Mouse (Mus musculus): ENCODE results near the gene Mettl7a3. TPM values are rescaled to one million over a fixed set of nuclear protein-coding genes. Genes with fewer than 3 reads are reported as not detected.

Mettl7a3 gene
- total and polyA plus RNA-seq, 3 experiments = 0.33 TPM; not detected in 2

DNA sequence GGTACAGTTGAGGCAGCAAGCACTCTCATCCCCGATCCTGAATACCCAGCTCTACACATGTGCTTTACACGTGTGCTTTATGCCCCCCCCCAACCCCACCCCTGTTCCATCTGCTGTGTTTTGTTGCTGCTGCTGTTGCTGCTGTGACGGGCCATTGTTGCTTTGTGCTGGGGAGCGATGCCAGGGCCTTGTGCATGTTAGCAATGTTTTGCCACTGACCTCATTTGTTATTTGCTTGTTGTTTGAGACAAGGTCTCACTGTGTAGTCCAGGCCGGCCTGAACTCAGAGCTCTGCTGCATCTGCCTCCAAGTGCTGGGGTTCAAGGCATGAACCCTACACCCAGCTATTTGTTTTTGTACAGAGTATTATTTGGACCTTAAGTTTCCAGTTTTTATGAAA, 43.9 kb upstream of the Mettl7a3 start:
- H3K4me1 ChIP-seq (ENCODE audit: control insufficient read depth in 1 of 2, insufficient read depth in 2 of 2) = peaks cover 0 to 2% of the 10 kb centered on the region in 2 experiments; a peak in 1 of 4 replicates
- dilution Hi-C loops (cut with MboI; ENCODE audit: extremely low pct_ligation_motif_present, extremely low pct_unique_long_range_greater_than_20kb, low sequenced_read_pairs) = no loop called here
- TF ChIP-seq MAFK (IDR thresholded peaks at IDR 0.05; ENCODE audit: insufficient replicate concordance, low read length) (no peak), JUND (conservative IDR thresholded peaks at IDR 0.05; ENCODE audit: low read depth, low read length) (no peak), NELFE (IDR thresholded peaks at IDR 0.05; ENCODE audit: low read depth, low read length) (no peak), ZNF384 (IDR thresholded peaks at IDR 0.05; ENCODE audit: low read depth, low read length) (no peak), MXI1 (IDR thresholded peaks at IDR 0.05; ENCODE audit: low read depth, low read length) (no peak), MYC (IDR thresholded peaks at IDR 0.05; ENCODE audit: low read depth, low read length) (no peak), HCFC1 (IDR thresholded peaks at IDR 0.05; ENCODE audit: low read depth, low read length) (no peak), NRF1 (IDR thresholded peaks at IDR 0.05; ENCODE audit: low read depth, low read length) (no peak), USF1 (IDR thresholded peaks at IDR 0.05; ENCODE audit: low read depth, low read length) (no peak), MAX (IDR thresholded peaks at IDR 0.05; ENCODE audit: low read length) (no peak), CTCF (conservative IDR thresholded peaks at IDR 0.05 in 1 of 2, IDR thresholded peaks at IDR 0.05 in 1 of 2; ENCODE audit: low read depth in 2 of 2, low read length in 2 of 2) (no peak), BHLHE40 (IDR thresholded peaks at IDR 0.05; ENCODE audit: low read depth, low read length) (no peak), ETS1 (conservative IDR thresholded peaks at IDR 0.05; ENCODE audit: low read depth, low read length) (no peak), RCOR1 (conservative IDR thresholded peaks at IDR 0.05; ENCODE audit: low read depth, low read length) (no peak)
- H3K27me3 ChIP-seq (replicated peaks) = no peaks in the 10 kb centered on the region
- in situ Hi-C loops (cut with MboI; ENCODE audit: low pct_ligation_motif_present, low pct_unique_long_range_greater_than_20kb, low sequenced_read_pairs) = no loop called here
- no peaks in the 10 kb centered on the region for H3K9me3 ChIP-seq (replicated peaks; ENCODE audit: low read length)
- no peaks in the 10 kb centered on the region for H3K36me3 ChIP-seq (replicated peaks in 1 of 2; ENCODE audit: control insufficient read depth in 1 of 2, insufficient read depth in 1 of 2, low read length in 1 of 2)
- no peak overlapping the region for H3K4me2 ChIP-seq (ENCODE audit: insufficient read depth, low read depth, poor library complexity, severe bottlenecking)
- no peak overlapping the region for H3K27ac ChIP-seq (ENCODE audit: insufficient read depth, low read depth)
- no peak overlapping the region for H3K4me3 ChIP-seq (replicated peaks in 1 of 3; ENCODE audit: low read depth in 2 of 3, low read length in 2 of 3, poor library complexity in 1 of 3)
- no peaks in the 10 kb centered on the region for H3K79me2 ChIP-seq (replicated peaks; ENCODE audit: control insufficient read depth, extremely low read depth, insufficient read depth, poor library complexity, severe bottlenecking)
- H3K9ac ChIP-seq (ENCODE audit: insufficient read depth, low read depth) = no peak overlapping the region
- DNase-seq (ENCODE audit: extremely low read depth) = no peak

DNA sequence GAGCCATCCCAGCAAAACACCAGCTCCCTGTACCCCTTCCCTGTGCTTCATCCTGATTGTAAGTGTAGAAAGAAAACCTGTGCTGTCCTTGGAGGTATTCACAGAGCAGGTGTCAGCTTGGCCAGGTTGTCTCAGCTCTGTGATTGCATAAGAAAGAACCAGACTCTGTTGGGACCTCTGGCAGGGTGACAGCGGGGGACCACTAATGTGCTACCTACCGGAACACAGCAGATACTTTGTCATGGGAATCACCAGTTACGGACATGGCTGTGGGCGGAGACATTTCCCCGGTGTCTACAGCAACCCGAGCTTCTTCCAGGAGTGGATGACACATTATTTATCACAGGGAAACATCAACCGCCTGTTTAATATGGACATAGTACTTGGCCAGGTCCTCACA, 42.4 kb upstream of the Mettl7a3 start:
- dilution Hi-C loops (cut with MboI; ENCODE audit: extremely low pct_ligation_motif_present, extremely low pct_unique_long_range_greater_than_20kb, low sequenced_read_pairs) = no loop called here

DNA sequence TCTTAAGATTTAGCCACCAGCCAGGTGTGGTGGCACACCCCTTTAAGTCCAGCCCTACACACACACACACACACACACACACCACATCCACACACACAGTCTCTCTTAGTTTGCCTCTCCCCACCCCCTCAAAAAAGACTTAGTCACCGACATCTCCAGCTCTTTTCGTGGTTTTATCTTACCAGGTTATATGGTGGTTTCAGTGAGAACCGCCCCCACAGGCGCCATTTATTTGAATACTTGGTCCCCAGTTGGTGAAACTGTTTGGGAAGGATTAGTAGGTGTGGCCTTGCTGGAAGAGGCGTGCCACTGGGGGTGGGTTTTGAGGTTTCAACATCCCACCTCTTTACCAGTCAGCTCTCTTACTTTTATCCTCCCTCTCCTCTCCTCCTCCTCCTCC, 36.9 kb upstream of the Mettl7a3 start:
- Histone ChIP-seq H3K4me1 (ENCODE audit: control insufficient read depth in 1 of 2, insufficient read depth in 2 of 2) (peaks cover 11 to 23% of the 10 kb centered on the region in 2 experiments), H3K9ac (ENCODE audit: insufficient read depth, low read depth) (no peak overlapping the region), H3K27ac (ENCODE audit: insufficient read depth, low read depth) (no peak overlapping the region), H3K9me3 (replicated peaks; ENCODE audit: low read length) (peaks cover 7% of the 10 kb centered on the region), H3K4me3 (replicated peaks in 1 of 3; ENCODE audit: low read depth in 2 of 3, low read length in 2 of 3, poor library complexity in 1 of 3) (no peak overlapping the region), H3K4me2 (ENCODE audit: insufficient read depth, low read depth, poor library complexity, severe bottlenecking) (no peak overlapping the region), H3K36me3 (replicated peaks in 1 of 2; ENCODE audit: control insufficient read depth in 1 of 2, insufficient read depth in 1 of 2, low read length in 1 of 2) (no peaks in the 10 kb centered on the region), H3K27me3 (replicated peaks) (no peaks in the 10 kb centered on the region), H3K79me2 (replicated peaks; ENCODE audit: control insufficient read depth, extremely low read depth, insufficient read depth, poor library complexity, severe bottlenecking) (no peaks in the 10 kb centered on the region)
- no peak for DNase-seq (ENCODE audit: extremely low read depth)
- in situ Hi-C loops (cut with MboI; ENCODE audit: low pct_ligation_motif_present, low pct_unique_long_range_greater_than_20kb, low sequenced_read_pairs) (no loop called here), dilution Hi-C loops (cut with MboI; ENCODE audit: extremely low pct_ligation_motif_present, extremely low pct_unique_long_range_greater_than_20kb, low sequenced_read_pairs) (no loop called here)
- TF ChIP-seq NELFE (IDR thresholded peaks at IDR 0.05; ENCODE audit: low read depth, low read length) (no peak), SMC3 (IDR thresholded peaks at IDR 0.05; ENCODE audit: low read depth, low read length) (no peak), UBTF (IDR thresholded peaks at IDR 0.05; ENCODE audit: low read depth, low read length) (no peak), MAZ (IDR thresholded peaks at IDR 0.05; ENCODE audit: low read depth, low read length) (no peak), MAFK (IDR thresholded peaks at IDR 0.05; ENCODE audit: insufficient replicate concordance, low read length) (no peak), CTCF (conservative IDR thresholded peaks at IDR 0.05 in 1 of 2, IDR thresholded peaks at IDR 0.05 in 1 of 2; ENCODE audit: low read depth in 2 of 2, low read length in 2 of 2) (no peak), SIN3A (IDR thresholded peaks at IDR 0.05; ENCODE audit: low read length) (no peak), ELF1 (IDR thresholded peaks at IDR 0.05; ENCODE audit: low read depth, low read length) (no peak), MEF2A (IDR thresholded peaks at IDR 0.05; ENCODE audit: borderline replicate concordance, low read depth, low read length) (no peak), NRF1 (IDR thresholded peaks at IDR 0.05; ENCODE audit: low read depth, low read length) (no peak), CHD2 (IDR thresholded peaks at IDR 0.05; ENCODE audit: low read length) (no peak), CHD1 (IDR thresholded peaks at IDR 0.05; ENCODE audit: low read depth, low read length) (no peak), HCFC1 (IDR thresholded peaks at IDR 0.05; ENCODE audit: low read depth, low read length) (no peak), ZMIZ1 (IDR thresholded peaks at IDR 0.05; ENCODE audit: low read depth, low read length) (no peak), POLR2A (IDR thresholded peaks at IDR 0.05; ENCODE audit: low read depth, low read length) (no peak)

More for the DNA sequence above, 42.4 kb upstream of the Mettl7a3 start:
- peaks cover 0 to 2% of the 10 kb centered on the region in 2 experiments; a peak in 1 of 4 replicates for H3K4me1 ChIP-seq (ENCODE audit: control insufficient read depth in 1 of 2, insufficient read depth in 2 of 2)
- H3K4me2 ChIP-seq (ENCODE audit: insufficient read depth, low read depth, poor library complexity, severe bottlenecking) = no peak overlapping the region
- in situ Hi-C loops (cut with MboI; ENCODE audit: low pct_ligation_motif_present, low pct_unique_long_range_greater_than_20kb, low sequenced_read_pairs) = no loop called here
- H3K27ac ChIP-seq (ENCODE audit: insufficient read depth, low read depth) = no peak overlapping the region
- H3K27me3 ChIP-seq (replicated peaks) = no peaks in the 10 kb centered on the region
- TF ChIP-seq USF1 (IDR thresholded peaks at IDR 0.05; ENCODE audit: low read depth, low read length) = no peak
- DNase-seq (ENCODE audit: extremely low read depth) = no peak
- H3K9me3 ChIP-seq (replicated peaks; ENCODE audit: low read length) = no peaks in the 10 kb centered on the region
- no peaks in the 10 kb centered on the region for H3K36me3 ChIP-seq (replicated peaks in 1 of 2; ENCODE audit: control insufficient read depth in 1 of 2, insufficient read depth in 1 of 2, low read length in 1 of 2)
- H3K9ac ChIP-seq (ENCODE audit: insufficient read depth, low read depth) = no peak overlapping the region
- no peak overlapping the region for H3K4me3 ChIP-seq (replicated peaks in 1 of 3; ENCODE audit: low read depth in 2 of 3, low read length in 2 of 3, poor library complexity in 1 of 3)
- H3K79me2 ChIP-seq (replicated peaks; ENCODE audit: control insufficient read depth, extremely low read depth, insufficient read depth, poor library complexity, severe bottlenecking) = no peaks in the 10 kb centered on the region

Measured in CH12.LX (cell line).